Mouse (Mus musculus) frontal cortex, postnatal 25 days (tissue): ENCODE measurements around the gene H2al1i.
"Not testable (repeated sequence)": the region's sequence is repeated elsewhere in the genome, so short reads cannot be mapped to it uniquely, and the experiment has no call there.

Experiments used
- DNase-seq, 2 experiments: peaks; one replicate each; pipeline ENCODE4 v3.0.0; 2022; ENCODE audit warnings: low spot score in 2 of 2

Gene H2al1i

DNA sequence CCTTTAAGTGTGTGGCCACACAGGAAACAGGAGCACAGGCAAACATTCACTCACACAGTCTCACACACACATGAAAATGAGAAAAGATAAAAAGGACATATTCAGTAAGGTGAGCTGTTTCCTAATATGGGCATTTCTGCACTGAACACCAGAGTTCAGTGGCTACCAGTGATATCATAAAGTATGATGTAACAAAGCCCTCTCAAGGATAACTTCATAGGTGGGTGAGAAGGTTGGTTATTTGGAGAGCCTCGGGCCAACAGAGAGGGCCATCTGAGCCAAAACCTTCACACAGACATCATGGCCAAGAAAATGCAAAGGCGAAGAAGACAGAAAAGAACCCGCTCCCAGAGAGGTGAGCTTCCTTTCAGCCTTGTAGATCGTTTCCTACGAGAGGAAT lies at the start of gene H2al1i:
TSS of gene H2al1i (plus strand) at position 301 of the 400 bp plus-strand sequence.
- DNase-seq: not testable (repeated sequence)

DNA sequence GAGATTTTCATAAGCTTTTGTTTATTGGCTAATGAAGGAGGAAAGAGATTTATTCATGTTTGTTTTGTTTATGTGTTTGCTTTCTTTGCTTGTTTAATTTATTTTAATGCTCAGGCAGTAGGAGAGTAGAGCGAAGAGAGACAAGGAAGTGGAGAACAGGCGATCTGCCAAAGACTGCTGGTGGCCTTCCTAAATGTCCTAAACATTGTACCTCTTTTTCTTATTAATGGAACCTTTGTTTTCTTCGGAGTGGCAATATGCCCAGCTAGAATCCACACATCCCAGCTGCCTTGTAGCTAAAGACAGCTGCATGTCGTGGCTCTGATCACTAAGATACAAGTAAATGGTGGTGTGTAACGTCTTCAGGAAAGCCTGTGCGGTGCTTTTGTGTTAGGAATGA lies 47.4 kb upstream of the H2al1i start:
- DNase-seq: no peak

DNA sequence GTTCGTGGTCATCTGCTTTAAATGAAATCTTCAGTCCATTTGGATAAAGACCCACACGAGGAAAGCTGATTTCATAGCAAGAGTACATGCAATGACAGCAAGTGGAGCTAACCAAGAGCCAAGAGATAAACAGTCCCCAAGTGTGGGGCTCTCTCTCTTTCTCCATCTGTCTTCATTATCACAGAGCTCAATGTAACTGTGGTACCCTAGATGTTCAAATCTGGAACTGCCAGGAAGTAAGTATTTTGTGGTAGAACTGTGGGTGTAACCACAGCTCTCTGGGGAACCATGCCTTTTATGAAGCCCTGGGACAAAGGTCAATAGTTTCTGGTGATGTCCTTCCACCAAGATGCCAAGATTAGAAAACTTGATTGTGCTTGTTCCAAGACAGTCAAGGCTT lies 43.7 kb upstream of the H2al1i start:
- no peak for DNase-seq

DNA sequence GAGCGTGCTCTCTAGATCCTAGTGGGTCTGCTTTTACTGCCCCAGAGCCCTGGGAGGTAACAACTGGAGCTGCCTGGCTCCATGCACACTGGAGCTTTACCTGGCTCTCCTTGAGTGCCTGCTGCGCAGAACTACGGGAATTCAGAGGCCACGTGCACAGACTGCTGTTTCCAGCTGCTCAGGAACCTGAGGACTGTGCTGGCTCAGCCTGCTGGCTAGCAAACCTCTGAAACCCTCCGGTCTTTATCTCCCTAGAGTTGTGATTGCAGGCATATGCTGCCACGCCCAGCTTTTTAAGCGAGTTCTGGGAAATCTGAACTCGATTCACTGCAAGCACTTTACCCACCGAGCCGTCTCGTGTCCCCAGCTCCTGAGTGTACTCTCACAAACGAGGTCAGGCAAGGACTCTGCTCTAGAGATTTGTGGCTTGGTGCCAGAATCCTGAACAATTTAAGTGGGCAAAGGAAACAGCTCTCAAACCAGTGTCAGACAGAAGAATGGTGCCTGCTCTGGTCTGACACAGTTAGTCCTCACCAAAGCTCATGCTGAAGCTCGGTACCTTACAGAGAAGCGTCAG lies 36.1 kb upstream of the H2al1i start:
- DNase-seq: no peak

DNA sequence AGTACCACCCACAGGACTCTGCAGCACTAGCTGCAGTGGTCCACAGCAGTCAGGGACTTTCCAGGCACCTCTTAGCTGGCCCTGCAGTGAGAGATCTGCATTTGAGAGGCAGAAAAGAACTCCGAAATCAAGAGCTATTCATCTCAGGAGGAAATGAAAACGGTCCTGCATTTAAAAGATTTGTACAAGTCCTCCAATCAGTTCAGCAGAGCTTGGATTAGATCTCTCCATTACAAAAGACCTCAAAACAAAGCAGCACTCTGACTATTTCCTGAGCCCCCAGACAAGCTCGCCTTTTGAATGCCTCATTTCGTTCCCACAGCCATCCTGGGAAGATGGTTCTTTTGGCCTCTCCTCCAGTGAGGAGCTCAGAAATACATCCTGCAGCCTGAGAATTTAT lies 35.2 kb upstream of the H2al1i start:
- no peak for DNase-seq

DNA sequence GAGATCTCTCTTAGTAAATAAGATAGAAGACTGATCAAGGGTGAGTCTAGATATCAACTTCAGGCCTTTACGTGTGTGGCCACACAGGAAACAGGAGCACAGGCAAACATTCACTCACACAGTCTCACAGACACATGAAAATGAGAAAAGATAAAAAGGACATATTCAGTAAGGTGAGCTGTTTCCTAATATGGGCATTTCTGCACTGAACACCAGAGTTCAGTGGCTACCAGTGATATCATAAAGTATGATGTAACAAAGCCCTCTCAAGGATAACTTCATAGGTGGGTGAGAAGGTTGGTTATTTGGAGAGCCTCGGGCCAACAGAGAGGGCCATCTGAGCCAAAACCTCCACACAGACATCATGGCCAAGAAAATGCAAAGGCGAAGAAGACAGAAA lies 25.5 kb upstream of the H2al1i start, which contains the start of gene H2al1a:
TSS of gene H2al1a (plus strand) at position 301 of the 400 bp plus-strand sequence.
- DNase-seq: not testable (repeated sequence)

DNA sequence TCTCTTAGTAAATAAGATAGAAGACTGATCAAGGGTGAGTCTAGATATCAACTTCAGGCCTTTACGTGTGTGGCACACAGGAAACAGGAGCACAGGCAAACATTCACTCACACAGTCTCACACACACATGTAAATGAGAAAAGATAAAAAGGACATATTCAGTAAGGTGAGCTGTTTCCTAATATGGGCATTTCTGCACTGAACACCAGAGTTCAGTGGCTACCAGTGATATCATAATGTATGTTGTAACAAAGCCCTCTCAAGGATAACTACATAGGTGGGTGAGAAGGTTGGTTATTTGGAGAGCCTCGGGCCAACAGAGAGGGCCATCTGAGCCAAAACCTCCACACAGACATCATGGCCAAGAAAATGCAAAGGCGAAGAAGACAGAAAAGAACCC lies 22.3 kb upstream of the H2al1i start, which contains the start of gene H2al1b:
TSS of gene H2al1b (plus strand) at position 301 of the 400 bp plus-strand sequence.
- not testable (repeated sequence) for DNase-seq

DNA sequence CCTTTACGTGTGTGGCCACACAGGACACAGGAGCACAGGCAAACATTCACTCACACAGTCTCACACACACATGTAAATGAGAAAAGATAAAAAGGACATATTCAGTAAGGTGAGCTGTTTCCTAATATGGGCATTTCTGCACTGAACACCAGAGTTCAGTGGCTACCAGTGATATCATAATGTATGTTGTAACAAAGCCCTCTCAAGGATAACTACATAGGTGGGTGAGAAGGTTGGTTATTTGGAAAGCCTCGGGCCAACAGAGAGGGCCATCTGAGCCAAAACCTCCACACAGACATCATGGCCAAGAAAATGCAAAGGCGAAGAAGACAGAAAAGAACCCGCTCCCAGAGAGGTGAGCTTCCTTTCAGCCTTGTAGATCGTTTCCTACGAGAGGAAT lies 19.1 kb upstream of the H2al1i start, which contains the start of gene H2al1c:
TSS of gene H2al1c (plus strand) at position 301 of the 400 bp plus-strand sequence.
- DNase-seq: not testable (repeated sequence)

DNA sequence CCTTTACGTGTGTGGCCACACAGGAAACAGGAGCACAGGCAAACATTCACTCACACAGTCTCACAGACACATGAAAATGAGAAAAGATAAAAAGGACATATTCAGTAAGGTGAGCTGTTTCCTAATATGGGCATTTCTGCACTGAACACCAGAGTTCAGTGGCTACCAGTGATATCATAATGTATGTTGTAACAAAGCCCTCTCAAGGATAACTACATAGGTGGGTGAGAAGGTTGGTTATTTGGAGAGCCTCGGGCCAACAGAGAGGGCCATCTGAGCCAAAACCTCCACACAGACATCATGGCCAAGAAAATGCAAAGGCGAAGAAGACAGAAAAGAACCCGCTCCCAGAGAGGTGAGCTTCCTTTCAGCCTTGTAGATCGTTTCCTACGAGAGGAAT lies 15.9 kb upstream of the H2al1i start, which contains the start of gene H2al1d:
TSS of gene H2al1d (plus strand) at position 301 of the 400 bp plus-strand sequence.
- not testable (repeated sequence) for DNase-seq

DNA sequence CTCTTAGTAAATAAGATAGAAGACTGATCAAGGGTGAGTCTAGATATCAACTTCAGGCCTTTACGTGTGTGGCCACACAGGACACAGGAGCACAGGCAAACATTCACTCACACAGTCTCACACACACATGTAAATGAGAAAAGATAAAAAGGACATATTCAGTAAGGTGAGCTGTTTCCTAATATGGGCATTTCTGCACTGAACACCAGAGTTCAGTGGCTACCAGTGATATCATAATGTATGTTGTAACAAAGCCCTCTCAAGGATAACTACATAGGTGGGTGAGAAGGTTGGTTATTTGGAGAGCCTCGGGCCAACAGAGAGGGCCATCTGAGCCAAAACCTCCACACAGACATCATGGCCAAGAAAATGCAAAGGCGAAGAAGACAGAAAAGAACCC lies 12.8 kb upstream of the H2al1i start, which contains the start of gene H2al1e:
TSS of gene H2al1e (plus strand) at position 301 of the 400 bp plus-strand sequence.
- not testable (repeated sequence) for DNase-seq

DNA sequence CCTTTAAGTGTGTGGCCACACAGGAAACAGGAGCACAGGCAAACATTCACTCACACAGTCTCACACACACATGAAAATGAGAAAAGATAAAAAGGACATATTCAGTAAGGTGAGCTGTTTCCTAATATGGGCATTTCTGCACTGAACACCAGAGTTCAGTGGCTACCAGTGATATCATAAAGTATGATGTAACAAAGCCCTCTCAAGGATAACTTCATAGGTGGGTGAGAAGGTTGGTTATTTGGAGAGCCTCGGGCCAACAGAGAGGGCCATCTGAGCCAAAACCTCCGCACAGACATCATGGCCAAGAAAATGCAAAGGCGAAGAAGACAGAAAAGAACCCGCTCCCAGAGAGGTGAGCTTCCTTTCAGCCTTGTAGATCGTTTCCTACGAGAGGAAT lies 9.6 kb upstream of the H2al1i start, which contains the start of gene H2al1f:
TSS of gene H2al1f (plus strand) at position 301 of the 400 bp plus-strand sequence.
- not testable (repeated sequence) for DNase-seq

DNA sequence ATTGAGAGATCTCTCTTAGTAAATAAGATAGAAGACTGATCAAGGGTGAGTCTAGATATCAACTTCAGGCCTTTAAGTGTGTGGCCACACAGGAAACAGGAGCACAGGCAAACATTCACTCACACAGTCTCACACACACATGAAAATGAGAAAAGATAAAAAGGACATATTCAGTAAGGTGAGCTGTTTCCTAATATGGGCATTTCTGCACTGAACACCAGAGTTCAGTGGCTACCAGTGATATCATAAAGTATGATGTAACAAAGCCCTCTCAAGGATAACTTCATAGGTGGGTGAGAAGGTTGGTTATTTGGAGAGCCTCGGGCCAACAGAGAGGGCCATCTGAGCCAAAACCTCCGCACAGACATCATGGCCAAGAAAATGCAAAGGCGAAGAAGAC lies 6.5 kb upstream of the H2al1i start, which contains the start of gene H2al1g:
TSS of gene H2al1g (plus strand) at position 301 of the 400 bp plus-strand sequence.
- not testable (repeated sequence) for DNase-seq

DNA sequence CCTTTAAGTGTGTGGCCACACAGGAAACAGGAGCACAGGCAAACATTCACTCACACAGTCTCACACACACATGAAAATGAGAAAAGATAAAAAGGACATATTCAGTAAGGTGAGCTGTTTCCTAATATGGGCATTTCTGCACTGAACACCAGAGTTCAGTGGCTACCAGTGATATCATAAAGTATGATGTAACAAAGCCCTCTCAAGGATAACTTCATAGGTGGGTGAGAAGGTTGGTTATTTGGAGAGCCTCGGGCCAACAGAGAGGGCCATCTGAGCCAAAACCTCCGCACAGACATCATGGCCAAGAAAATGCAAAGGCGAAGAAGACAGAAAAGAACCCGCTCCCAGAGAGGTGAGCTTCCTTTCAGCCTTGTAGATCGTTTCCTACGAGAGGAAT lies 3.3 kb upstream of the H2al1i start, which contains the start of gene H2al1h:
TSS of gene H2al1h (plus strand) at position 301 of the 400 bp plus-strand sequence.
- DNase-seq: not testable (repeated sequence)

DNA sequence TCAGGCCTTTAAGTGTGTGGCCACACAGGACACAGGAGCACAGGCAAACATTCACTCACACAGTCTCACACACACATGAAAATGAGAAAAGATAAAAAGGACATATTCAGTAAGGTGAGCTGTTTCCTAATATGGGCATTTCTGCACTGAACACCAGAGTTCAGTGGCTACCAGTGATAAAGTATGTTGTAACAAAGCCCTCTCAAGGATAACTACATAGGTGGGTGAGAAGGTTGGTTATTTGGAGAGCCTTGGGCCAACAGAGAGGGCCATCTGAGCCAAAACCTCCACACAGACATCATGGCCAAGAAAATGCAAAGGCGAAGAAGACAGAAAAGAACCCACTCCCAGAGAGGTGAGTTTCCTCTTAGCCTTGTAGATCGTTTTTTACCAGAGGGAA lies 3.1 kb downstream of the H2al1i start, which contains the start of gene H2al1j:
TSS of gene H2al1j (plus strand) at position 301 of the 400 bp plus-strand sequence.
- not testable (repeated sequence) for DNase-seq

DNA sequence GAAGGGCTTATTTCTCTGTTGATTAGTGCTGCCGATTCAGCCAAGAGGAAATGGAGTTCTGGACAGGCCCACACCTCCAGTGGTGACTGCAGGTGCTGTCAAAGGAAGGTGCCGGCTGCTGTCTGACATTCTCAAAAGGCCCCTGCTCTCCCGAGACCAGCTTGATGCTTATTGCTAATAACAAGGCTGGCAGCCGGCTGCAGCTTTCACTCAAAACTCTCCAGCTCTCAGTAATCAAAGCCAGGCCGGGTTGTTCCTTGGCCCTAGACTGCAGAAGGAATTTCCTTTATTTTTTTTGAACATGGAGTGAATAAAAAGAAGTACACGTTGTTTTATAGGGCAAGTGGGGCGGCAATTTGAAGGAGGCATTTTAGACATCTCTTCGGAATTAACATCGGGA lies 21.3 kb downstream of the H2al1i start:
- no peak for DNase-seq

DNA sequence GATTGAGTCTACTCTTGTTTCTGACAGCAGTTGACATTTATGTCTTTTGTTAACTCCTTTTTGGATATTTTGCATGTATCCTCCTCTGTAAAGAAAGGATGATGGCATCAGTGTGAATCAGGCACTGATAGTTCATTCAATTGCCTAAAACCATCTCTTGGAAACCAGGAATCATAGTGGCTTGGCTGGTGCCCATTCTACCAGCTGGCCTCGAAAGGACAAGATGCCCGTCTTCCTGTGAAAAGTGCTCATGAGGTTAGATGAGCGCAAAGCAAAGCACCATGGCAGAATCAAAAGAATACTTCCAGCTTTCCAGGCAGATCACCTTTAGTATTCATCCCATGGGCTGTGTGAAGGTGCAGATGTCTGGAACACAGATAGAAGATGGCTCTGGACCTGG lies 22.3 kb downstream of the H2al1i start:
- no peak for DNase-seq

DNA sequence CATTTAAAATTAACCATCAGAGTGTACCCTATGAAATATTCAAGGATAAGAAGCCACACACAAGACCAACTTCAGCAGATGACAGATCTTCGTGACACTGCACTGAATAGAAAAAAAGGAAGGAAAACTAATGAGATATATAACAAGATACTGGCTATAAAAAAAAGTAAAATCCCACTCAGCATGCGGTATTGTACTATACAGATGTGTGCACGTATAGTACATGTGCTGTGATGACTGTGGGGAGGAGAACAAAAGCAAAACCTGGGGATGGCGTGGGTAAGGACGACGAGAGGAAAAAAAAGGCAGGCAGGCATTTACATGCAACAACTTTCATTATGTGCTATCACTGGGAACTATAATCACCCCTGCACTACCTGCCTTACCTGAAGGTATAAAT lies 36.4 kb downstream of the H2al1i start:
- DNase-seq: no peak

DNA sequence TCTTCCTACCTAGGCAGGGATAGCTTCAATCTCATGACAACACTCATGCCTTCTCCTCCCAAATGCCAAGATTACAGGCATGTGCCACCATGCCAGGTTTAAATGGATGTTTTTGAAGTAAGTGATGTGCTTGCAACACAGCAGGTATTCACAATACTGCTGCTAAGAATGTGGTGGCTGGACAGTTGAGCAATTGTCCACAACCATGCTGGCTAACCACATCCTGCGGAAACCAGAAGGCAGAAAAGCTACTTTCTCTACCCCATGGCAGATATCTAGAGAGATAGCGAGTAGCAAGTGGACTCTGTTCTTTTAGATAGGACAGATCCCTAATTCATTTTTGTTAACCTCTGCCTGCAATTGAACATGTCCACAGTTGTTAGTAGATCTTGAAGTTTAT lies 36.8 kb downstream of the H2al1i start:
- no peak for DNase-seq

DNA sequence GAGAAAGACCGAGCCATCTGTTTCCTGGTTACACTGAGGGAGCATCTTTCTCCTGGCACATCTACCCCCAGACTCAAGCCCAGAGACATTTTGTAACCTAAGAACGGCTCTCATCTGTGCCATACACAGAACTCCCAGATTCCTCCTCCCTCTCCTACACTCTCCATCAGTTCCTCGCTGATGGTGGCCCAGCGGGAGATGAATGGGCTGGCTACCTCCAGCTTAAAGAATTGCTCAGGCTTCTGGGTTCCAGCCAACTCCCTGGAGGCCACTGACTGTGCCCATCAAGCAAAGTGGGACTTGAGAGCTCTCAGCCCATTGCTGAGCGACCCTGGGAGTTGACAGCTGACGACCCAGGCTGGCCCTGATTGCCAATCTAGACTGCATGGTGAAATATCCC lies 39.4 kb downstream of the H2al1i start:
- DNase-seq: no peak

DNA sequence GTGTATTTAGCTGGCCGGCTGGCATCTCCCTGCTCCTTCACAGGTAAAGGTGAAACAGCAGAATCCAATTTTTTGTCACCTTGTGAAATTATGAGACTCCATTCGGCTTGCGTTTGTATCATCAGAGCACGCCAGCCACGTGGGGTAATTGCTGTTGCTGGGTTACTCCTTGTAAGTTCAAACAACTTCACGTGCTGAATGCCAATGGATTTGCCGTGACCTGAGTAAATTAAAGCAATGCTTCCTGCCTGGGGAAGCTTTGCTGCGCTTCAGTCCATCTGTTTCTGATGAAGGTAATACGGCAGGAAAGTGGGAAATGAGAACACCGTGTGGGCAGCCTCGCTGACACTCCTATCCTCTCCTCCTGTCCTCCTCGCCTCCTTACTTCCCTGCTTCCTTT lies 40.7 kb downstream of the H2al1i start:
- DNase-seq: no peak
